Mouse (Mus musculus): Measurements from ENCODE around the gene Tnni3. TPM values are rescaled to one million over a fixed set of nuclear protein-coding genes. Genes with fewer than 3 reads are reported as not detected.
"Not testable (repeated sequence)": the region's sequence is repeated elsewhere in the genome, so short reads cannot be mapped to it uniquely, and the experiment has no call there.

Gene Tnni3
- polyA plus RNA-seq, 1 experiment from 2014 or later, result 2.9 TPM

GRCm38 (mm10) chr7:4537181-4537580, 13.2 kb upstream of the Tnni3 start:
- 58% methylated on average over 4 of the region's 4 CpGs for WGBS
- no peaks in the 10 kb centered on the region for H3K9me3 ChIP-seq
- no peak overlapping the region for H3K9ac ChIP-seq
- ATAC-seq (ENCODE audit: low FRiP score, low read depth), result no peak
- no peak overlapping the region for H3K4me2 ChIP-seq (replicated peaks)
- H3K36me3 ChIP-seq, result peaks cover 6% of the 10 kb centered on the region
- no peak overlapping the region for H3K4me3 ChIP-seq
- H3K27me3 ChIP-seq (replicated peaks), result 0 out of 2 replicates have a peak, but pooled peaks cover under 1% of the 10 kb centered on the region
- 0 out of 2 replicates have a peak, but pooled peaks cover 1% of the 10 kb centered on the region for H3K4me1 ChIP-seq
- no peak overlapping the region for H3K27ac ChIP-seq

- Histone ChIP-seq H3K36me3 (peaks cover 6% of the 10 kb centered on the region; the same call in 1 of the 2 replicates), H3K9ac (no peak overlapping the region), H3K27me3 (replicated peaks) (0 out of 2 replicates have a peak, but pooled peaks cover 9% of the 10 kb centered on the region), H3K4me3 (no peak overlapping the region), H3K4me2 (replicated peaks) (no peak overlapping the region), H3K9me3 (no peaks in the 10 kb centered on the region), H3K4me1 (peaks cover 5% of the 10 kb centered on the region; the same call in 1 of the 2 replicates), H3K27ac (no peak overlapping the region)
- WGBS, result 86% methylated on average over 4 of the region's 4 CpGs
- ATAC-seq (ENCODE audit: low FRiP score, low read depth), result no peak
These were observed 12.3 kb upstream of the Tnni3 start for GRCm38 (mm10) chr7:4536369-4536768.

GRCm38 (mm10) chr7:4532005-4532729, 8.1 kb upstream of the Tnni3 start, which contains the start of gene Dnaaf3:
Gene Dnaaf3, minus strand, starts transcription at chr7:4532453.
- H3K9ac ChIP-seq, result no peak within 1 kb of the TSS
- WGBS, result 4% methylated on average over 28 of the region's 28 CpGs
- no peaks in the 10 kb centered on the region for H3K9me3 ChIP-seq
- no peaks in the 10 kb centered on the region for H3K36me3 ChIP-seq
- peak; percentile 64 for ATAC-seq (ENCODE audit: low FRiP score, low read depth)
- peak within 1 kb of the TSS; percentile 61 for H3K4me2 ChIP-seq (replicated peaks)
- H3K4me3 ChIP-seq, result peak within 1 kb of the TSS; percentile 24
- no peak within 1 kb of the TSS for H3K27ac ChIP-seq
- H3K4me1 ChIP-seq, result peaks cover 5% of the 10 kb centered on the region; the same call in 1 of the 2 replicates
- H3K27me3 ChIP-seq (replicated peaks), result peaks cover 17% of the 10 kb centered on the region; the same call in 1 of the 2 replicates

- H3K4me3 ChIP-seq; H3K36me3 ChIP-seq; H3K9ac ChIP-seq; ATAC-seq (ENCODE audit: low FRiP score, low read depth); H3K9me3 ChIP-seq; H3K27ac ChIP-seq; H3K4me2 ChIP-seq (replicated peaks): not testable (repeated sequence)
- peaks cover 19% of the 10 kb centered on the region; the same call in 1 of the 2 replicates for H3K27me3 ChIP-seq (replicated peaks)
- 47% methylated on average over 8 of the region's 8 CpGs for WGBS
- H3K4me1 ChIP-seq, result peaks cover 10% of the 10 kb centered on the region
These were observed 6.1 kb upstream of the Tnni3 start for GRCm38 (mm10) chr7:4530166-4530565.

GRCm38 (mm10) chr7:4527302-4527689, 3.3 kb upstream of the Tnni3 start:
- Histone ChIP-seq H3K9ac (no peak overlapping the region), H3K36me3 (no peaks in the 10 kb centered on the region), H3K4me2 (replicated peaks) (peak overlapping the region; percentile 58), H3K9me3 (no peaks in the 10 kb centered on the region), H3K27me3 (replicated peaks) (peaks cover 19% of the 10 kb centered on the region; the same call in 1 of the 2 replicates), H3K4me3 (no peak overlapping the region), H3K4me1 (peaks cover 10% of the 10 kb centered on the region), H3K27ac (no peak overlapping the region)
- no peak for ATAC-seq (ENCODE audit: low FRiP score, low read depth)
- 56% methylated on average over 18 of the region's 18 CpGs for WGBS

- 28% methylated on average over 40 of the region's 40 CpGs for WGBS
- no peak overlapping the region for H3K27ac ChIP-seq
These were observed 2.6 kb upstream of the Tnni3 start for GRCm38 (mm10) chr7:4526341-4527301.

GRCm38 (mm10) chr7:4523205-4524130, 561 bp downstream of the Tnni3 start:
- Histone ChIP-seq H3K9ac (no peak overlapping the region), H3K4me2 (replicated peaks) (no peak overlapping the region), H3K4me3 (no peak overlapping the region), H3K27ac (no peak overlapping the region), H3K9me3 (no peaks in the 10 kb centered on the region), H3K27me3 (replicated peaks) (peaks cover 24% of the 10 kb centered on the region), H3K4me1 (peaks cover 6% of the 10 kb centered on the region), H3K36me3 (no peaks in the 10 kb centered on the region)
- ATAC-seq (ENCODE audit: low FRiP score, low read depth), result no peak
- WGBS, result 91% methylated on average over 33 of the region's 33 CpGs

More at GRCm38 (mm10) chr7:4526341-4527301, 2.6 kb upstream of the Tnni3 start:
- Histone ChIP-seq H3K36me3 (no peaks in the 10 kb centered on the region), H3K27me3 (replicated peaks) (peaks cover 18% of the 10 kb centered on the region), H3K9me3 (no peaks in the 10 kb centered on the region), H3K4me1 (peaks cover 6% of the 10 kb centered on the region), H3K4me3 (peak overlapping the region; percentile 18), H3K9ac (peak overlapping the region; percentile 30; the same call in 1 of the 2 replicates), H3K4me2 (replicated peaks) (peak overlapping the region; percentile 58)
- ATAC-seq (ENCODE audit: low FRiP score, low read depth), result peak; percentile 90

- ATAC-seq (ENCODE audit: low FRiP score, low read depth), result no peak
- H3K27me3 ChIP-seq (replicated peaks), result peaks cover 18% of the 10 kb centered on the region
- H3K4me3 ChIP-seq, result no peak overlapping the region
- no peaks in the 10 kb centered on the region for H3K36me3 ChIP-seq
- H3K9me3 ChIP-seq, result no peaks in the 10 kb centered on the region
- H3K27ac ChIP-seq, result no peak overlapping the region
- no peak overlapping the region for H3K9ac ChIP-seq
- peaks cover 6% of the 10 kb centered on the region for H3K4me1 ChIP-seq
- no peak overlapping the region for H3K4me2 ChIP-seq (replicated peaks)
- 85% methylated on average over 6 of the region's 6 CpGs for WGBS
These were observed 1.7 kb downstream of the Tnni3 start for GRCm38 (mm10) chr7:4522292-4522691.

GRCm38 (mm10) chr7:4521231-4522003, 2.6 kb downstream of the Tnni3 start:
- Histone ChIP-seq H3K36me3 (no peaks in the 10 kb centered on the region), H3K27ac (no peak overlapping the region), H3K4me2 (replicated peaks) (peak overlapping the region; percentile 56), H3K9me3 (no peaks in the 10 kb centered on the region), H3K9ac (peak overlapping the region; percentile 35; the same call in 1 of the 2 replicates), H3K27me3 (replicated peaks) (peaks cover 14% of the 10 kb centered on the region), H3K4me1 (peaks cover 8% of the 10 kb centered on the region), H3K4me3 (no peak overlapping the region)
- no peak for ATAC-seq (ENCODE audit: low FRiP score, low read depth)
- 29% methylated on average over 32 of the region's 32 CpGs for WGBS

GRCm38 (mm10) chr7:4518487-4518886, 5.5 kb downstream of the Tnni3 start:
- H3K4me3 ChIP-seq, result no peak overlapping the region
- no peaks in the 10 kb centered on the region for H3K36me3 ChIP-seq
- no peak overlapping the region for H3K9ac ChIP-seq
- H3K27me3 ChIP-seq (replicated peaks), result peaks cover 14% of the 10 kb centered on the region
- H3K4me1 ChIP-seq, result peaks cover 10% of the 10 kb centered on the region
- no peak for ATAC-seq (ENCODE audit: low FRiP score, low read depth)
- no peaks in the 10 kb centered on the region for H3K9me3 ChIP-seq
- H3K27ac ChIP-seq, result no peak overlapping the region
- 76% methylated on average over 1 of the region's 1 CpGs for WGBS
- no peak overlapping the region for H3K4me2 ChIP-seq (replicated peaks)

Measured in neural tube, embryonic 12.5 days (tissue).